ENCODE assay signal across 12 mouse cellular contexts in genomic region chr10:122379661-122380344, GRCm38 (mm10).
"Had no signal": no experiment of that assay in that cellular context is flagged by ENCODE, and none has a peak within 500 bp of the region (broad histone marks: within the 10 kb centered on the region; RNA-seq: fewer than 3 reads in every experiment).

No protein-coding gene starts in this region.

- H3K4me2 ChIP-seq: midbrain, embryonic 11.5 days had no signal

- H3K4me3 ChIP-seq: layer of hippocampus, adult 2 months; left cerebral cortex, adult 2 months had no signal

- DNase-seq: kidney, postnatal 14 days; layer of hippocampus, adult 9-11 months; lung, adult 2 months; lung, postnatal 14 days; lung, postnatal 4 days; midbrain, embryonic 14.5 days; thymus, adult 18-20 months; thymus, postnatal 36 days had no signal

- H3K27ac ChIP-seq: layer of hippocampus, adult 2 months; left cerebral cortex, adult 2 months had no signal

- ATAC-seq: intestine, postnatal 0 days had no signal
